Mouse (Mus musculus): ENCODE results near the gene Defb11.
"Not testable (repeated sequence)": the region's sequence is repeated elsewhere in the genome, so short reads cannot be mapped to it uniquely, and the experiment has no call there.

Defb11 gene

DNA sequence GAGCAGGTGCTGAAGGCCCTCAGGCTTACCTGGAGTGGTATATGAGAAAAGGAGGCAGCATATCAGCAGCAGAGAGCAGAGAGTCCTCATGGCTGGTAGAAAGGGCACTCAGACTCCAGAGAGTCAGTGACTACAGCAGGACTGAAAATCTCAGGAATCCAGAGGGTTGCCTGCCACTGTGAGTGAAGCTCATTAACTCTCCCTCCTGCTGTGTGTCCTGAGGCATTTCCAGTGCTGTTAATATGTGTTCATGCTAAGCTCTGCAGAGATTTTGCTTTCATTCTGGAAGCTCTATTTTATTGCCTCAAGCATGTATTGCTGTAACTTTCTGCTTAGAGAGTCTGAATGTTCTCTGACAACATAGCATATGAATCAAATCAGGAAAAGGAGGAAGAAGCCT is at the start of gene Defb11:
Gene Defb11, minus strand, starts transcription at position 123 of the 400 bp plus-strand sequence.
- not testable (repeated sequence) for DNase-seq

DNA sequence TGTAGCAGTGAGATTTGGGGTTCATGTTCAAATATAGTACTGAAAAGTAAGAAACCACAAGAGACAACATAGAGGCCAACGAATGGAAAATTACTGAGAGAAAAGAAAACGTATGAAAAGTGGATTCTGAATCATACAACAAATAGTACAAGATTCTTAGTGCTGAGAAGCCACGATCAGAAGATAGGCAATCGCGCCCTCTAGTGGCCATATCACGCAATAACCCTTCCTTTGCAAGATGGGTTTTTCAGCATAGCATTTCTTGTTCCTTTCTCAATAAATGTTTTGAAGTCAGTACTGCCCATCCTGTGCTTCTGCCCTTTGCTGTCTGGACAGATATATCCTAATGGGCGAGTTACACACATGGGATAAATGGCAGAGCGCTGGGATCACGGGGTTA is 49.1 kb upstream of the Defb11 start:
- DNase-seq = peak; percentile 66

GRCm38 (mm10) chr8:21947311-21948017 is 41.3 kb upstream of the Defb11 start:
- no peak for DNase-seq

DNA sequence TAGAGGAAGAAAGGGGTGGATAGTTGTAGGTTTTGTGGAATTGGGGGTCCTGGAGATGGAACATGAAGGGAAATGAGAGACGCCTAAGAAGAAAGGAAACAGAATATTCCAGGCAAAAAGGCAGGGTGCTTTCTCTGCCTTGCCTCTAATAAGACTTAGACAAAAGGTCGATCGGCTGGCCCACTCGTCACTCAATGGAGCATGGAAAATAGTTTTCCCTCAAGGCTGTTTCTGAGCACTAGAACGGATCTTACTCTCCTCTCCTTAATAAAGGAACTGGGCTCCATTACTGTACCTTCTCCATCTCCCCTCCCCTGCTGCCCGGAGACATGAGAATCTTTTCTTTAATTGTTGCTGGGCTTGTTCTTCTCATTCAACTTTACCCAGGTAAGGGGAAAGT is 40.2 kb upstream of the Defb11 start, which contains the start of gene Defb13:
Gene Defb13, plus strand, starts transcription at position 301 of the 400 bp plus-strand sequence.
- DNase-seq = no peak

GRCm38 (mm10) chr8:21938052-21938451 is 31.8 kb upstream of the Defb11 start, which contains the start of gene Defb35:
Defb35 (plus strand) TSS chr8:21938352.
- DNase-seq = not testable (repeated sequence)

DNA sequence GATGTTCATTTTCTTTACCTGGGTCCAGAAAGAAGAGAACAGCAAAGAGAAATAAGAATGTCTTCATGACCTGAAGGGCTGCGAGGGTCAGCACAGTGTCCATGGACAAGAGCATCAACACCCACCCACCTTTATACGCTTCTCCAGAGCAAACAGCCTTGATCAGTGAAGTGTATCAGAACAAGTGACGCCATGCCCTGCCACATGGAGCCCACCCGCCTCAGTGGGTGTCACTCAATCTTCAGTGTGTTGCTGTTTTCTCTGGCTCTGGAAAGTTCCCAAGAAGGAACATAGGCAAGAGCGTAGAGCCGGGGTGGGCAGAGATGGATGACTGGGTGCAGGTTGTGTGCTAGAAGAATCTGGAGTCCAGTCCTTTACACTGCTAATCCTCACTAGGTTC is 26.4 kb upstream of the Defb11 start, which contains the start of gene Defb15:
Gene Defb15, minus strand, starts transcription at position 101 of the 400 bp plus-strand sequence.
- DNase-seq = no peak

DNA sequence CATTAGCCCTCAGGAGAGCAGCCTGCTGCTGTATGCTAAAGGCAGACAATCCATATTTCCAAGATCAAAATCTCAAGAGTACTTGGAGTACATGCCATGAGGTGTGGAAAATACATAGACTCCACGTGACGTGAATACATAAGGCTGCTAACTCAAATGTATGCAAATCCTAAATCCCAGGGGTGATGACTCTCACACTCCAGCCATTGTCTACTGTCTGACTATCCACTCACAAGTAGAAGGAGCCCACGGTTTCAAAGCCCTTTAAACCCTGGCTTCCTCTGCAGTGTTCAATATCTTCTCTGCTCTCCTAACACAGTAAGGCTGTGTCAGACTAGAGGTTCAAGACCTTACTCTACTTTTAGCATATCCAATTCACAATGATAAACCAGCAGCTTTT is 24.5 kb upstream of the Defb11 start:
- not testable (repeated sequence) for DNase-seq

DNA sequence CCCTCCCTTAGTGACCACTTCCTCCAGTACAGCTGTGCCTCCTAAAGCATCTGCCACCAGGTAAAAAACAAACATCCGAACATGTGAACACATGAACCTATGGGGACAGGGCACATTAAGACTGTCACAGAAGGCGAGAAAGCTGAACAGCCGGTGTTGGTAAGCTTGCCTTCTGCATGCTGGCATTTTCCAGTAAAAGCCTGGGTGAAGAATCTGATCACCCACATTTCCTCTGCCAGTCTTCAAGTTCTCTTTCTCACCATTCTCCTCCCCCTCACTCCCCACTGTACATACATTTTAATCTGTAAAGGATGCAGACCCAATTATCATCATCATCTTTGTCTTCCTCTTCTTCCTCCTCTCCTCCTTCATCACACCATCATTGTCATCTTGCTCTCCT is 9.4 kb upstream of the Defb11 start:
- DNase-seq = no peak

GRCm38 (mm10) chr8:21912554-21912953 is 6.3 kb upstream of the Defb11 start:
- DNase-seq = no peak

DNA sequence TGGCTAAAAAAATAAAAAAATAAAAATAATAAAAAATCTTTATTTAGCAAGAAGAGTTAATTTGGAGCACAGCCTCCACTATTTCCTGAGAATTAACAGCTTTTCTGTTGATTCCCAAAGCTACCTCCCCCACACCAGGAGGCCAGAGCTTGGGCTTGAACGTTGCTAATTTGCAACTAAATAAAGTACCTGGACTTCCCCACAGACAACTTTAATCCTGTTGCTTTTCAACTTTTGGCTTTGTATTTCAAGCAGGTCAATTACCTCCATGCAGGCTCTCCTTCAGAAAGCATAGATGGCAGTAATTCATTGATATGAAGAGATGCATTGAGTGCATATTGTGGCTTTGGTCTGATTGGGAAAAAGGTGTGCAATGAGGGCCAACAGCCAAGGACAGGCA is 5.7 kb upstream of the Defb11 start:
- no peak for DNase-seq

DNA sequence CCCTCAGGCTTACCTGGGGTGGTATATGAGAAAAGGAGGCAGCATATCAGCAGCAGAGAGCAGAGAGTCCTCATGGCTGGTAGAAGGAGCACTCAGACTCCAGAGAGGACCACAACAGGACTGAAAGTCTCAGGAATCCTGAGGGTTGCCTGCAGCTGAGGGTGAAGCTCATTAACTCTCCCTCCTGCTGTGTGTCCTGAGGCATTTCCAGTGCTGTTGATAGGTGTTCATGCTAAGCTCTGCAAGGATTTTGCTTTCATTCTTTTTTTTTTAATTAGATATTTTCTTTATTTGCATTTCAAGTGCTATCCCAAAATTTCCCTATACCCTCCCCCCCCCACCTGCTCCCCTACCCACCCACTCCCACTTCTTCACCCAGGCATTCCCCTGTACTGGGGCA is 20.9 kb downstream of the Defb11 start, which contains the start of gene Defb9:
Gene Defb9, minus strand, starts transcription at position 101 of the 400 bp plus-strand sequence.
- DNase-seq = not testable (repeated sequence)

DNA sequence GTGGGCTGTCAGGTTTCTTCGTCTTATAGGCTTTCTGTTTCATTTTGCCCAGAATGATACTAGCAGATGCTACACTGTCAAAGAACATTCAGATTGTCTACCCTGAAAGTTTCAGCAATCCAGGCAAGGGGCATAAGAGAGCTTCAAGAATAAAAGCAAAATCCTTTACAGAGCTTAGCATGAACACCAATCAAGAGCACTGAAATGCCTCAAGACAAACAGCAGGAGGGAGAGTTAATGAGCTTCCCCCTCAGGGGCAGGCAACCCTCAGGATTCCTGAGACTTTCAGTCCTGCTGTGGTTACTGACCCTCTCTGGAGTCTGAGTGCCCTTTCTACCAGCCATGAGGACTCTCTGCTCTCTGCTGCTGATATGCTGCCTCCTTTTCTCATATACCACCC is 47.6 kb downstream of the Defb11 start, which contains the start of gene Defb10:
Gene Defb10, plus strand, starts transcription at position 316 of the 400 bp plus-strand sequence.
- not testable (repeated sequence) for DNase-seq
